Mouse (Mus musculus) liver, adult 2 months (tissue): ENCODE data around the gene Med24.

Source experiments
- CTCF ChIP-seq: fragments of 200-500 bp; IDR thresholded peaks from 2 replicates; pipeline ENCODE4 v1.5.1; 2011; ENCODE audit warnings: low read depth, low read length, control low read depth
- POLR2A ChIP-seq: fragments of 200-500 bp; IDR thresholded peaks from 2 replicates; pipeline ENCODE4 v1.6.1; 2011; ENCODE audit warnings: low read length, control low read depth; ENCODE audit not compliant: insufficient read depth; ENCODE audit errors: extremely low read depth

GRCm38 (mm10) chr11:98761939-98762338 is 32.7 kb upstream of the Med24 start:
- TF ChIP-seq POLR2A (no peak), CTCF (no peak)
